Mouse (Mus musculus) thymus, postnatal 10 days (tissue): ENCODE data around the gene Tceanc.

ENCODE experiments used
- DNase-seq, 2 experiments: peaks; one replicate each; pipeline ENCODE4 v3.0.0; 2021; ENCODE audit warnings: low spot score in 2 of 2

Tceanc gene

GRCm38 (mm10) chrX:166518345-166518744 is at the start of gene Tceanc:
Gene Tceanc (minus strand): TSS chrX:166518567.
- DNase-seq = no peak

- DNase-seq = no peak
These were observed 47.6 kb upstream of the Tceanc start for GRCm38 (mm10) chrX:166565983-166566382.

- no peak for DNase-seq
These were observed 47.0 kb upstream of the Tceanc start for GRCm38 (mm10) chrX:166565401-166565800.

GRCm38 (mm10) chrX:166564900-166565299 is 46.5 kb upstream of the Tceanc start:
- no peak for DNase-seq

- no peak for DNase-seq
These were observed 41.0 kb upstream of the Tceanc start for GRCm38 (mm10) chrX:166559333-166559732.

GRCm38 (mm10) chrX:166552355-166552754 is 34.0 kb upstream of the Tceanc start:
- DNase-seq = no peak

GRCm38 (mm10) chrX:166546495-166546894 is 28.1 kb upstream of the Tceanc start:
- DNase-seq = no peak

GRCm38 (mm10) chrX:166535138-166535537 is 16.8 kb upstream of the Tceanc start:
- no peak for DNase-seq

GRCm38 (mm10) chrX:166533432-166533831 is 15.1 kb upstream of the Tceanc start:
- no peak for DNase-seq

GRCm38 (mm10) chrX:166531671-166532070 is 13.3 kb upstream of the Tceanc start:
- DNase-seq = no peak

- no peak for DNase-seq
These were observed 9.8 kb upstream of the Tceanc start for GRCm38 (mm10) chrX:166528126-166528525.

- DNase-seq = no peak
These were observed 7.4 kb upstream of the Tceanc start for GRCm38 (mm10) chrX:166525637-166526315.

GRCm38 (mm10) chrX:166520782-166521181 is 2.4 kb upstream of the Tceanc start:
- no peak for DNase-seq

- DNase-seq = no peak
These were observed 1.7 kb downstream of the Tceanc start for GRCm38 (mm10) chrX:166516631-166517030.

- no peak for DNase-seq
These were observed 2.4 kb downstream of the Tceanc start for GRCm38 (mm10) chrX:166515923-166516322.

GRCm38 (mm10) chrX:166514035-166514434 is 4.3 kb downstream of the Tceanc start:
- peak in 1 of 2 experiments; percentile 14 for DNase-seq

GRCm38 (mm10) chrX:166512071-166512470 is 6.3 kb downstream of the Tceanc start:
- no peak for DNase-seq

- DNase-seq = no peak
These were observed 7.3 kb downstream of the Tceanc start for GRCm38 (mm10) chrX:166511107-166511506.

- DNase-seq = peak; percentile 88 to 90
These were observed 8.3 kb downstream of the Tceanc start for GRCm38 (mm10) chrX:166509761-166510738.

- DNase-seq = no peak
These were observed 13.9 kb downstream of the Tceanc start for GRCm38 (mm10) chrX:166504421-166504820.

GRCm38 (mm10) chrX:166499496-166500190 is 18.7 kb downstream of the Tceanc start:
- no peak for DNase-seq

GRCm38 (mm10) chrX:166497771-166498170 is 20.6 kb downstream of the Tceanc start:
- DNase-seq = no peak
